Mouse (Mus musculus): Measurements from ENCODE around the gene Vac14. TPM values are rescaled to one million over a fixed set of nuclear protein-coding genes. Genes with fewer than 3 reads are reported as not detected.

The Vac14 gene
- polyA plus RNA-seq, 1 experiment from 2014 or later, result 27.9 TPM

- Histone ChIP-seq H3K4me3 (no peak overlapping the region), H3K4me2 (replicated peaks) (no peak overlapping the region), H3K27me3 (no peaks in the 10 kb centered on the region), H3K27ac (replicated peaks) (no peak overlapping the region), H3K36me3 (peaks cover 25% of the 10 kb centered on the region), H3K4me1 (peaks cover 18% of the 10 kb centered on the region), H3K9me3 (no peaks in the 10 kb centered on the region), H3K9ac (replicated peaks) (no peak overlapping the region)
- ATAC-seq (replicated peaks), result no peak
- WGBS, result 95% methylated on average over 3 of the region's 3 CpGs
Measured at GRCm38 (mm10) chr8:110630079-110630478, 11.7 kb downstream of the Vac14 start.

DNA sequence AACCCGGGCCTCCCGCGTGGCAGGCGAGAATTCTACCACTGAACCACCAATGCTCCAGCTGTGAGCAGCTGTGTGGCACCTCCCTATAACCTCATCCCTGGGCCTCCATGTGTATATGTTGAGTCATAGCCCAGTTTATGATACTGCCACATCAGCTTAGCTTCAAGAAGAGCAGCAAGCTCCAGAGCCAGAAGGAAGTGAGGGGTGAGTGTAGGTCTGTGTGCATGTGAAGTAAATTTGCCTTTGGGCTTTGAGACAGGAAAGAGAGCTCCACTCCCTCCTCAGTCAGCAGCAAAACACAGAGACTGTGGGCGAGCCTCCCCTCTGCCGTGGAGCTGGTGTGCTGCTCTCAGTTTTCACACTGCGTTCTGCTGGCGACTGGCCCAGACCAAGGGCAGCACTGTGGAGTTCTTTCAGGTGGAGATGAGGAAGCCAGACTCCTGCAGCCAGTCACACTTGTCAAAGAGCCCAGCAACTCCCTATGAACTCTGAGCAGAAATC is 12.2 kb downstream of the Vac14 start:
- ATAC-seq (replicated peaks), result no peak
- no peak overlapping the region for H3K9ac ChIP-seq (replicated peaks)
- no peak overlapping the region for H3K4me3 ChIP-seq
- H3K36me3 ChIP-seq, result peaks cover 29% of the 10 kb centered on the region
- H3K4me1 ChIP-seq, result peaks cover 18% of the 10 kb centered on the region
- WGBS, result 73% methylated on average over 8 of the region's 8 CpGs
- H3K4me2 ChIP-seq (replicated peaks), result no peak overlapping the region
- no peaks in the 10 kb centered on the region for H3K27me3 ChIP-seq
- H3K9me3 ChIP-seq, result no peaks in the 10 kb centered on the region
- peak overlapping the region; percentile 25 for H3K27ac ChIP-seq (replicated peaks)

DNA sequence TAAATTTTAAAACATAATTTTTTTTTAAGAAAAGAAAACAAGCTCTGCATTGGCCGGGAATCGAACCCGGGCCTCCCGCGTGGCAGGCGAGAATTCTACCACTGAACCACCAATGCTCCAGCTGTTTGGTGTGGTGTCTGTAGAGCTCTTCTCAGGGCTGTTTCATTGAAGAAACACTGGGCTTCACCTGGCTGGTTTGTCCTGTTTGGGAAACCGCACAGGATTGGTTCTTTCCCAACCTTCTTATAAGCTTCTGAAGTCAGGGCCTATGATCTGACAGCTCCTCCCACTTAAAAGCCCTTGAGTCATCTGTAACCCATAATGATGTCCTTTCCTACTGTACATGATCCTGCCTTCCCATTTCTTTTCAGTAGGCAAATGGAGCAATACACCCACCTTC is 12.8 kb downstream of the Vac14 start:
- no peak overlapping the region for H3K4me3 ChIP-seq
- 96% methylated on average over 7 of the region's 7 CpGs for WGBS

DNA sequence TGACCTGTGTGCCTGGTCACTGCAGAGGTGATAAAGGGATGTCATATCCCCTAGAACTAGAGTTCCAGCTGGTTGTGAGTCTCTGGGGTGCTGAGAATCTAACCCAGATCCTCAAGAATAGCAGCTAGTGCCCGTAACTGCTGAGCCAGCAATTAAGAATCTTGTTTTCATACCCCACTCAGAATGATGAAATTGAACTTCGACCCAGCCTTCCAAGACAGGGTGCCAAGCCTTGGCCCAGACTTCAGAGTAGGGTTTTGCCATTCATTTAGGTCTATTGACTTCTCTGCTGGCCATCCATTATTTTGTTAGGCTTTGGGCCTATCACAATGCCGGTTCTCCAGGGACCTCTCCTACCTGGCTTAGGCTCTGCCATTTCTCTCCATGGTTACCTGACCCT is 15.4 kb downstream of the Vac14 start:
- Histone ChIP-seq H3K4me2 (replicated peaks) (no peak overlapping the region), H3K36me3 (peaks cover 57% of the 10 kb centered on the region), H3K27ac (replicated peaks) (no peak overlapping the region), H3K9ac (replicated peaks) (no peak overlapping the region), H3K4me3 (no peak overlapping the region), H3K9me3 (no peaks in the 10 kb centered on the region), H3K4me1 (peaks cover 8% of the 10 kb centered on the region), H3K27me3 (no peaks in the 10 kb centered on the region)
- ATAC-seq (replicated peaks), result no peak
- 96% methylated on average over 3 of the region's 3 CpGs for WGBS

More for the DNA sequence above, 12.8 kb downstream of the Vac14 start:
- Histone ChIP-seq H3K4me2 (replicated peaks) (no peak overlapping the region), H3K4me1 (peaks cover 12% of the 10 kb centered on the region), H3K36me3 (peaks cover 35% of the 10 kb centered on the region), H3K27me3 (no peaks in the 10 kb centered on the region), H3K27ac (replicated peaks) (no peak overlapping the region), H3K9me3 (no peaks in the 10 kb centered on the region), H3K9ac (replicated peaks) (no peak overlapping the region)
- no peak for ATAC-seq (replicated peaks)

DNA sequence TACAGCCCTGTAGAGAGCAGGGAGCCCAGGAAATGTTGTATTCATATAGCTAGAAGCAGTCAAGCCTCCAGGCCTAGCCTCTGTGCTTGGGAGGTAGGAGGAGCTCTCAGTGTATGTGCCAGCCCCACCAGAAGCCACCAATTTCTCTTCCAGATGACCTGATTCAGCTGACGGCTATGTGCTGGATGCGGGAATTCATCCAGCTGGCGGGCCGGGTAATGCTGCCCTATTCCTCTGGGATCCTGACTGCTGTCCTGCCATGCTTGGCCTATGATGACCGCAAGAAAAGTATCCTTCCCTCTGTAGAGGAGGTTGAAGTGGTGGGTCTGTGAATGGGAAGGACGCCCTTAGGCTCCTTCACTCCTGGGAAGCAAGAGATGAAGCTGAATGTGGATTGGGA is 17.8 kb downstream of the Vac14 start:
- peaks cover 61% of the 10 kb centered on the region for H3K36me3 ChIP-seq
- ATAC-seq (replicated peaks), result no peak
- WGBS, result 91% methylated on average over 6 of the region's 6 CpGs

GRCm38 (mm10) chr8:110642331-110642730 is 23.9 kb downstream of the Vac14 start:
- peaks cover 17% of the 10 kb centered on the region; the same call in 1 of the 2 replicates for H3K36me3 ChIP-seq
- no peak overlapping the region for H3K4me2 ChIP-seq (replicated peaks)
- no peak for ATAC-seq (replicated peaks)

More for the DNA sequence above, 17.8 kb downstream of the Vac14 start:
- no peak overlapping the region for H3K4me3 ChIP-seq
- no peak overlapping the region for H3K4me2 ChIP-seq (replicated peaks)
- no peaks in the 10 kb centered on the region for H3K9me3 ChIP-seq
- no peaks in the 10 kb centered on the region for H3K27me3 ChIP-seq
- H3K9ac ChIP-seq (replicated peaks), result no peak overlapping the region
- H3K27ac ChIP-seq (replicated peaks), result no peak overlapping the region
- no peaks in the 10 kb centered on the region for H3K4me1 ChIP-seq

DNA sequence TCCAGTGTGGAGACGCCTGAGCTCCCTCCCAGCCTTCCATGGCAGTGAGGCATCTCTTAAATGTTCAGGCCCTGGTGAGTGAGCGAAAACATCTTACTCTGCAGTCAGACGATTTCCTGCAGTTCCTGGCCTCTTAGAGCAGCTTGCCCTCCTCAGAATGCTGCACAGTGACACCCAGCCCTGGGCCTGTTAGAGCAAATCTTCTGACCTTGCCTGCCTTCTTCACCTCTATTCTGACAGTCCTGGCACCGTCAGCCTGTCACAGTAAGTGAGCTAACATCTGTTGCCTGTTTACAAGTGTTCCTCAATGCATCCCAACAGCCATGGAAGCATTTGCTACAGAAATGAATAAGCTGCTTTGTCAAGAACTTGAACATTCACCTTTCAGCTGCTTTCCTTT is 24.8 kb downstream of the Vac14 start:
- Histone ChIP-seq H3K4me3 (no peak overlapping the region), H3K27ac (replicated peaks) (no peak overlapping the region), H3K27me3 (no peaks in the 10 kb centered on the region), H3K4me1 (no peaks in the 10 kb centered on the region), H3K9ac (replicated peaks) (no peak overlapping the region), H3K4me2 (replicated peaks) (no peak overlapping the region), H3K9me3 (no peaks in the 10 kb centered on the region), H3K36me3 (peaks cover 11% of the 10 kb centered on the region; the same call in 1 of the 2 replicates)
- ATAC-seq (replicated peaks), result no peak
- WGBS, result 74% methylated on average over 4 of the region's 4 CpGs

More at GRCm38 (mm10) chr8:110642331-110642730, 23.9 kb downstream of the Vac14 start:
- Histone ChIP-seq H3K9ac (replicated peaks) (no peak overlapping the region), H3K9me3 (no peaks in the 10 kb centered on the region), H3K4me3 (no peak overlapping the region), H3K27ac (replicated peaks) (no peak overlapping the region), H3K27me3 (no peaks in the 10 kb centered on the region), H3K4me1 (no peaks in the 10 kb centered on the region)
- 89% methylated on average over 5 of the region's 5 CpGs for WGBS

GRCm38 (mm10) chr8:110644422-110644821 is 26.0 kb downstream of the Vac14 start:
- no peak for ATAC-seq (replicated peaks)
- WGBS, result 81% methylated on average over 4 of the region's 4 CpGs

GRCm38 (mm10) chr8:110644901-110645300 is 26.5 kb downstream of the Vac14 start:
- no peak for ATAC-seq (replicated peaks)
- no peak overlapping the region for H3K4me3 ChIP-seq
- 88% methylated on average over 2 of the region's 2 CpGs for whole genome bisulfite sequencing

More at GRCm38 (mm10) chr8:110644422-110644821, 26.0 kb downstream of the Vac14 start:
- no peak overlapping the region for H3K4me2 ChIP-seq (replicated peaks)
- H3K4me3 ChIP-seq, result no peak overlapping the region
- H3K4me1 ChIP-seq, result no peaks in the 10 kb centered on the region
- H3K9ac ChIP-seq (replicated peaks), result no peak overlapping the region
- no peak overlapping the region for H3K27ac ChIP-seq (replicated peaks)
- 0 out of 2 replicates have a peak, but pooled peaks cover 8% of the 10 kb centered on the region for H3K36me3 ChIP-seq
- no peaks in the 10 kb centered on the region for H3K27me3 ChIP-seq
- no peaks in the 10 kb centered on the region for H3K9me3 ChIP-seq

DNA sequence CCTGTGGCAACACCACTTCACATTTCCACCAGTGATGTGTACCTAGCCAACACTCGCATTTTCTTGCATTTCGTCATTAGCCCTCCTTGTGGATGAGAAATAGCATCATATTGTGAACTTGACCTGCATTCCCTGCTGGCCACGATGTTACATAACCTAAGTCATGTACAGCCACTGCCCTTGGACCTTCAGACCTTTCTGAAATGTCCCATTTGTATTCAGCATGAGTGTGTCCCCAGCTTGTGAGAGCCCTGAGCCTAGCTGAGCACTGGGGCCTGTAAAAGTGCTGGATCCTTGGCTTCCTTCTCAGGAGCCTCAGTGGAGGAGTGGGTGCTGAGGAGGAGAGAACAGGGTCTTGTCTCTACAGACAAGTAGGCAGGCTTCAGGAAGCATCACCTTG is 27.0 kb downstream of the Vac14 start:
- no peak overlapping the region for H3K27ac ChIP-seq (replicated peaks)
- 91% methylated on average over 3 of the region's 3 CpGs for WGBS
- 0 out of 2 replicates have a peak, but pooled peaks cover 8% of the 10 kb centered on the region for H3K36me3 ChIP-seq
- ATAC-seq (replicated peaks), result no peak
- no peak overlapping the region for H3K4me3 ChIP-seq
- no peak overlapping the region for H3K9ac ChIP-seq (replicated peaks)
- H3K4me1 ChIP-seq, result no peaks in the 10 kb centered on the region
- no peak overlapping the region for H3K4me2 ChIP-seq (replicated peaks)
- H3K27me3 ChIP-seq, result no peaks in the 10 kb centered on the region
- no peaks in the 10 kb centered on the region for H3K9me3 ChIP-seq

More at GRCm38 (mm10) chr8:110644901-110645300, 26.5 kb downstream of the Vac14 start:
- no peak overlapping the region for H3K9ac ChIP-seq (replicated peaks)
- no peak overlapping the region for H3K27ac ChIP-seq (replicated peaks)
- H3K9me3 ChIP-seq, result no peaks in the 10 kb centered on the region
- H3K4me1 ChIP-seq, result no peaks in the 10 kb centered on the region
- no peaks in the 10 kb centered on the region for H3K27me3 ChIP-seq
- H3K4me2 ChIP-seq (replicated peaks), result no peak overlapping the region
- 0 out of 2 replicates have a peak, but pooled peaks cover 11% of the 10 kb centered on the region for H3K36me3 ChIP-seq

DNA sequence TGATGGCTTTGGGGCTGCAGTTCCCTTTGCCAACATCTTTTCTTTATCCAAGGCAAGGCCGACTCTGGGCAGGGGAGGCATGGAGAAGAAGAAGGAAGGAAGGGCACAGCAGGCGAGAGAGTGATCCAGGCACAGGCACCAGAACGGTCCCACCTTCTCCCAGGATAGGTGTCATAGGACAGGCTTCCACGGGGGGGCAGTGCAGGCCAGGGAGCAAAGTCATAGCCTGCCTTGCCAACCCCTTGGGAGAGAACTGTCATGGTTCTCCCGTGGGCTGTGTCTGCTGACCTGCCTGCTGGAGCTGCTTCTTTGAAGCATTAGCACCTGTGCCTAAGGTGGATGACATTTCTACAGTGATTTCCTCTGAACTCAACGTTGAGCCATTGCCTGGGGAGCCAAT is 27.7 kb downstream of the Vac14 start:
- Histone ChIP-seq H3K36me3 (peaks cover 14% of the 10 kb centered on the region; the same call in 1 of the 2 replicates), H3K27ac (replicated peaks) (no peak overlapping the region), H3K9ac (replicated peaks) (no peak overlapping the region), H3K9me3 (no peaks in the 10 kb centered on the region), H3K27me3 (no peaks in the 10 kb centered on the region), H3K4me2 (replicated peaks) (no peak overlapping the region), H3K4me3 (no peak overlapping the region), H3K4me1 (no peaks in the 10 kb centered on the region)
- ATAC-seq (replicated peaks), result peak; percentile 64; the same call in 1 of the 2 replicates
- WGBS, result 45% methylated on average over 6 of the region's 6 CpGs

DNA sequence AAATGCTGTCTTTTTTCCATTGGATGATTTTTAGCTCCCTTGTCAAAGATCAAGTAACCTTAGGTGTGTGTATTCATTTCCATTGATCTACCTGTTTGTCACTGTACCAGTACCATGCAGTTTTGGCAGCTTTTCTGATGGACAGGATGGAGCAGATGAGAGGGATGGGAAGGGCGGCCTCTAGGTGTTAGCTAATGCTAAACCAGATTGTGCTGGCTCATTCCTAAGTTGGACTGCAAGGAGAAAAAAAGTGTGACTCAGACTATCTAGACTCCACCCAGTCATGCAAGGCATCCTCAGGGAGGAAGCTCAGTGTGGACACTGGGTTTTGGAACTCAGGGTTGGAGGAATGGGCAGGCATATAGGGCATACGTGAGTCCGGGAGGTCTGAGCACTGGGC is 30.2 kb downstream of the Vac14 start:
- WGBS, result 95% methylated on average over 3 of the region's 3 CpGs
- Histone ChIP-seq H3K27ac (replicated peaks) (no peak overlapping the region), H3K9me3 (no peaks in the 10 kb centered on the region), H3K4me2 (replicated peaks) (no peak overlapping the region), H3K27me3 (no peaks in the 10 kb centered on the region), H3K36me3 (peaks cover 17% of the 10 kb centered on the region; the same call in 1 of the 2 replicates), H3K4me3 (no peak overlapping the region), H3K4me1 (no peaks in the 10 kb centered on the region), H3K9ac (replicated peaks) (no peak overlapping the region)
- ATAC-seq (replicated peaks), result no peak

DNA sequence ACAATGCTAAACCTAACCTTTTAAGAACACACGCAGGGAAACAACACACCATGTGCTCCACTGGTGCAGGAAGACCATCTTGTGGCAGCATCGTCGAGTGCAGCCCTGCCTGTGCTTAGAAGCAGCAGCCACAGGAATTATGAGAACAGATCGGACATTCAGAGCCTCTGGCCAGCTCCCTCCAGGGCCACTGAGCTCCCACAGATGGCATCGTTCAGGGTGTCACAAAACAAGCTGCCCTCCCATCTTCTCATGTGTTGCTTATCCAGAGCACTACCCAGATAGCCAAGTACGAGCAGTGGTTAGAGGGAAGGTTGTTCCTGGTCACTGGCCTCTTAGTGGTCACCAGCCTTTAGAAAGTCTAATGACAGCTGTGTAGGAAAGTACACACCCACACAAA is 30.9 kb downstream of the Vac14 start:
- H3K27me3 ChIP-seq, result no peaks in the 10 kb centered on the region
- ATAC-seq (replicated peaks), result no peak
- no peak overlapping the region for H3K9ac ChIP-seq (replicated peaks)

More for the DNA sequence above, 30.9 kb downstream of the Vac14 start:
- Histone ChIP-seq H3K9me3 (no peaks in the 10 kb centered on the region), H3K36me3 (peaks cover 17% of the 10 kb centered on the region; the same call in 1 of the 2 replicates), H3K4me3 (no peak overlapping the region), H3K4me2 (replicated peaks) (no peak overlapping the region), H3K4me1 (no peaks in the 10 kb centered on the region; the same call in 1 of the 2 replicates), H3K27ac (replicated peaks) (no peak overlapping the region)
- WGBS, result 96% methylated on average over 6 of the region's 6 CpGs

Data from forebrain, embryonic 15.5 days (tissue).